ENCODE assay signal across 8 mouse cellular contexts in the genomic region with DNA sequence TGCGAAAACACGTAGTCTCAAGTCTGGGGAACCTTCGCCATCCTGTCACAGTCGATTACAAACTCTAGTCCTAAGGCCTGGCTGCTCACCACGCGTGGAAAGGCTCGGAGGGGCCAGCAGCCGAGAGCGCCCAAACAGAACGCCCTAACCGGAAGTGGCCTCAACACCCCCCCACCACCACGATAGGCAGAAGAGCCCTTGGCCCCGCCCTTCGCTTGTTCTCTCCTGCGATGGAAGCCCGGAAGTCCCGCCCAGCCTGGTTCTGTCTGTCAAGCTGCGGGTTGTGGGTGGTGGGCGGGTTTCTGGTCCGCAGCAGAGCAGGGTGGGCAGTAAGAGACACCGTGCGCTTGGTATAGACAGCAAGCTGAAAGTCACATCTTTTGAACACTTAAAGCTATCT. TPM values are rescaled to one million over a fixed set of nuclear protein-coding genes. Genes with fewer than 3 reads are reported as not detected.
DNase-seq lines count a peak whose midpoint lies in the region; ATAC-seq and TF ChIP-seq lines count a peak whose summit lies in the region.

No protein-coding gene starts in this region.

- peak overlapping the region; percentile 78 for H3K4me2 ChIP-seq in embryonic facial prominence, embryonic 14.5 days (ENCODE audit: low read depth, low read length)
- peak overlapping the region; percentile 55 for H3K4me2 ChIP-seq in limb, embryonic 14.5 days (replicated peaks; ENCODE audit: low read depth, low read length, severe bottlenecking)
- H3K4me2 ChIP-seq in midbrain, postnatal 0 days (ENCODE audit: low read depth, low read length, poor library complexity, severe bottlenecking) = peak overlapping the region; percentile 49

- peak overlapping the region; percentile 49 for H3K4me3 ChIP-seq in embryonic facial prominence, embryonic 14.5 days (ENCODE audit: low read depth, low read length)
- H3K4me3 ChIP-seq in limb, embryonic 14.5 days (replicated peaks; ENCODE audit: low read length) = peak overlapping the region; percentile 49
- peak overlapping the region; percentile 43 for H3K4me3 ChIP-seq in midbrain, postnatal 0 days (ENCODE audit: low read depth, low read length)

- TF ChIP-seq POLR2A in limb, embryonic 14.5 days (IDR thresholded peaks at IDR 0.05; ENCODE audit: borderline replicate concordance, extremely low read depth, insufficient read depth, insufficient read length) = 0 out of 2 replicates have a peak, but pooled peaks have one; percentile 61

- peak; percentile 98 for DNase-seq in 3T3-L1 (ENCODE audit: low read depth, low spot score)
- peak; percentile 76 to 90 for DNase-seq in adrenal gland, postnatal 4 days (ENCODE audit: low spot score in 2 of 2)
- peak; percentile 99 for DNase-seq in embryonic facial prominence, embryonic 14.5 days (ENCODE audit: low spot score)
- peak; percentile 94 for DNase-seq in heart, adult 8-10 months (ENCODE audit: low spot score)
- DNase-seq in kidney, adult 9 months = peak; percentile 97
- DNase-seq in limb, embryonic 14.5 days (ENCODE audit: low spot score) = peak; percentile 99
- DNase-seq in midbrain, postnatal 0 days (ENCODE audit: low spot score) = peak; percentile 99
- DNase-seq in spleen, postnatal 14 days (ENCODE audit: low spot score in 2 of 2) = peak; percentile 83 to 87

- H3K4me1 ChIP-seq in embryonic facial prominence, embryonic 14.5 days (ENCODE audit: control insufficient read depth, insufficient read depth, low read length) = no peaks in the 10 kb centered on the region
- H3K4me1 ChIP-seq in limb, embryonic 14.5 days (ENCODE audit: control insufficient read depth, insufficient read depth, low read length) = no peaks in the 10 kb centered on the region
- H3K4me1 ChIP-seq in midbrain, postnatal 0 days (ENCODE audit: insufficient read depth, low read length) = no peaks in the 10 kb centered on the region; the same call in 1 of the 2 replicates

- no peak for TF ChIP-seq CTCF in midbrain, postnatal 0 days (IDR thresholded peaks at IDR 0.05)

- no peaks in the 10 kb centered on the region for H3K27me3 ChIP-seq in embryonic facial prominence, embryonic 14.5 days (replicated peaks; ENCODE audit: control insufficient read depth, insufficient read depth, low read length)
- H3K27me3 ChIP-seq in limb, embryonic 14.5 days (ENCODE audit: control insufficient read depth, insufficient read depth, low read length) = no peaks in the 10 kb centered on the region
- no peaks in the 10 kb centered on the region for H3K27me3 ChIP-seq in midbrain, postnatal 0 days (ENCODE audit: insufficient read depth, low read length)

- H3K9me3 ChIP-seq in embryonic facial prominence, embryonic 14.5 days (ENCODE audit: control insufficient read depth, low read length) = no peaks in the 10 kb centered on the region
- H3K9me3 ChIP-seq in limb, embryonic 14.5 days (ENCODE audit: control insufficient read depth, low read length) = no peaks in the 10 kb centered on the region
- no peaks in the 10 kb centered on the region for H3K9me3 ChIP-seq in midbrain, postnatal 0 days (ENCODE audit: low read length)

- WGBS in embryonic facial prominence, embryonic 14.5 days = 0% methylated on average over 22 of the region's 22 CpGs
- WGBS in limb, embryonic 14.5 days = under 1% methylated on average over 22 of the region's 22 CpGs
- WGBS in midbrain, postnatal 0 days = under 1% methylated on average over 22 of the region's 22 CpGs

- H3K36me3 ChIP-seq in embryonic facial prominence, embryonic 14.5 days (ENCODE audit: control insufficient read depth, insufficient read depth, low read length) = no peaks in the 10 kb centered on the region
- H3K36me3 ChIP-seq in limb, embryonic 14.5 days (ENCODE audit: control insufficient read depth, insufficient read depth, low read length) = no peaks in the 10 kb centered on the region
- H3K36me3 ChIP-seq in midbrain, postnatal 0 days (ENCODE audit: insufficient read depth, low read length) = no peaks in the 10 kb centered on the region

- ATAC-seq in embryonic facial prominence, embryonic 14.5 days (ENCODE audit: low read depth) = peak; percentile 98
- ATAC-seq in limb, embryonic 14.5 days (ENCODE audit: low FRiP score, low read depth) = peak; percentile 98
- ATAC-seq in midbrain, postnatal 0 days (ENCODE audit: low FRiP score) = peak; percentile 97

- H3K27ac ChIP-seq in embryonic facial prominence, embryonic 14.5 days (replicated peaks; ENCODE audit: low read depth, low read length) = peak overlapping the region; percentile 69
- H3K27ac ChIP-seq in limb, embryonic 14.5 days (replicated peaks; ENCODE audit: low read depth, low read length) = peak overlapping the region; percentile 76
- H3K27ac ChIP-seq in midbrain, postnatal 0 days (ENCODE audit: low read depth, low read length) = peak overlapping the region; percentile 45

- H3K9ac ChIP-seq in embryonic facial prominence, embryonic 14.5 days (ENCODE audit: low read depth, low read length) = peak overlapping the region; percentile 72
- peak overlapping the region; percentile 63 for H3K9ac ChIP-seq in limb, embryonic 14.5 days (ENCODE audit: low read depth, low read length, severe bottlenecking)
- H3K9ac ChIP-seq in midbrain, postnatal 0 days (replicated peaks; ENCODE audit: low read length, poor library complexity, severe bottlenecking) = peak overlapping the region; percentile 45; the same call in 1 of the 2 replicates

RNA-seq across cellular contexts. Expression of gene Rd3, which starts 12.8 kb away (rescaled TPM):
- total RNA-seq in adrenal gland, postnatal 4 days (2021) = under 1 TPM; 0.45 to 0.56 TPM
- 5.0 and 6.0 TPM in 2 replicates for polyA plus RNA-seq in embryonic facial prominence, embryonic 14.5 days (2014; fragmentation: Nextera tagmentation; extraction: Ambion mirVana)
- under 1 TPM; 0.06 to 0.14 (median 0.12) TPM for total RNA-seq in heart, adult 8-10 months (2022)
- polyA plus RNA-seq in limb, embryonic 14.5 days (2012; rRNA removed) = 0.50 and 0.55 TPM in 2 replicates
- polyA plus RNA-seq in limb, embryonic 14.5 days (2014; fragmentation: Nextera tagmentation; extraction: Ambion mirVana) = 0.14 and 0.91 TPM in 2 replicates
- total RNA-seq in midbrain, postnatal 0 days (2014; rRNA removed) = 1.5 and 3.3 TPM in 2 replicates
- polyA plus RNA-seq in midbrain, postnatal 0 days (2015; fragmentation: Nextera tagmentation; extraction: Ambion mirVana) = 2.0 and 2.8 TPM in 2 replicates

Comparison
In these comparisons a context has a peak if more than half of its experiments do, and no peak if none do; other contexts are left out.
1. Peak in every context shown above with its lines: DNase-seq, ATAC-seq, H3K4me3 ChIP-seq and H3K27ac ChIP-seq.